Mouse (Mus musculus) kidney, adult 2 months (tissue): ENCODE measurements around the gene Slit1.

ENCODE experiments used
- CTCF ChIP-seq: fragments of 200-500 bp; conservative IDR thresholded peaks from 2 replicates; pipeline ENCODE4 v1.5.1; 2011; ENCODE audit warnings: low read depth, mild to moderate bottlenecking, control low read depth, low read length, moderate library complexity, mixed read lengths; ENCODE audit not compliant: insufficient read depth, insufficient read length
- POLR2A ChIP-seq: fragments of 200-500 bp; IDR thresholded peaks from one replicate; pipeline ENCODE4 v1.6.1; 2011; ENCODE audit warnings: low read depth, low read length, control low read depth

GRCm38 (mm10) chr19:41685453-41686086 lies 57.9 kb downstream of the Slit1 start:
- TF ChIP-seq CTCF (no peak), POLR2A (no peak)
